Mouse (Mus musculus): ENCODE results near the gene Rap1a. TPM values are rescaled to one million over a fixed set of nuclear protein-coding genes. Genes with fewer than 3 reads are reported as not detected.

Rap1a gene
- total and polyA plus RNA-seq, 3 experiments, result 17.7 to 121 (median 97.7) TPM

DNA sequence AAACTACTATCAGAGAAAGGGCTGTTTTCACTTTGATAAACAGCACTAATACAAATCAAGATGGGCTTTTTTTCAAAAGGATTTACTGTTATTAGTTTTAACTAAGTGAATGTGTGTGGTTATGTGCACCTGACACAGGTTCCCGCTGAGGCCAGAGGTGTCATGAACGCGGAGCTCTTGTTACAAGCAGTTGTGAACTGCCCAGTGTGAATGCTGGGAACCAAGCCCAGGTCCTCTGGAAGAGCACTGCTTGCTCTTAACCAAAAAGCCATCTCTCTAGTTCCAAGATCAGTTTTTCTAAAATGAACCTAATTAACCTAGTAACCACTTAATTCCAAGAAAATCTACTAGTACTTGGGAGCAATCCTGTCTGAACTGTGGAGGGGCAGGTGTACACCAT lies 23.1 kb downstream of the Rap1a start:
- Histone ChIP-seq H3K27me3 (ENCODE audit: insufficient read depth, low read length) (no peaks in the 10 kb centered on the region), H3K36me3 (replicated peaks) (peaks cover 15% of the 10 kb centered on the region), H3K4me1 (ENCODE audit: insufficient read depth, low read depth, low read length) (peaks cover 21% of the 10 kb centered on the region), H3K9me3 (replicated peaks) (no peaks in the 10 kb centered on the region), H3K4me3 (ENCODE audit: low read depth, low read length) (no peak overlapping the region)
- DNase-seq (ENCODE audit: low spot score) (no peak), ATAC-seq (ENCODE audit: extremely low read depth, insufficient number of reproducible peaks, low FRiP score, poor library complexity, severe bottlenecking) (no peak)
- TF ChIP-seq GATA1 (IDR thresholded peaks at IDR 0.05; ENCODE audit: borderline replicate concordance, low read length) (no peak), POLR2AphosphoS5 (IDR thresholded peaks at IDR 0.05; ENCODE audit: insufficient replicate concordance, low read depth, low read length) (no peak), GATA2 (IDR thresholded peaks at IDR 0.05; ENCODE audit: borderline replicate concordance, low read depth, low read length) (no peak), TAL1 (conservative IDR thresholded peaks at IDR 0.05; ENCODE audit: low read depth, low read length) (no peak), CTCF (IDR thresholded peaks at IDR 0.05; ENCODE audit: low read depth, low read length) (no peak)

DNA sequence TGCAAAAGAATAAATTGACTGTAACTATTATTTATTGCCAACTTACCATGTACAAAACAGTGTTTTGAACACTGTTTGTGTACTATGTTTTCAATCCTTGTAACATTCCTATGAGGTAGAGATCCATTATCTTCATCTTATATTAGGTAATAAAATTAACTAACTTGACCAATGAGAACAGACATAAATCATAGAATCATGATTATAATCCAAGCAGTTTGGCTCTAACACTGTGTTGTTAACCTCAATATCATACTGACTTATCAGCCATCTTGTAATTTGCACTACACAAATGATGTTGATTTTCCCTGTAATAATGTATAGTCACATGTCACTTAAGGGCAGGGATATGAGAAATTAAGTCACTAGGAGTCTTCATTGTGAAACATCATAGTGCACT lies 26.6 kb downstream of the Rap1a start:
- TF ChIP-seq TAL1 (conservative IDR thresholded peaks at IDR 0.05; ENCODE audit: low read depth, low read length) (no peak), POLR2AphosphoS5 (IDR thresholded peaks at IDR 0.05; ENCODE audit: insufficient replicate concordance, low read depth, low read length) (no peak), GATA1 (IDR thresholded peaks at IDR 0.05; ENCODE audit: borderline replicate concordance, low read length) (no peak), CTCF (IDR thresholded peaks at IDR 0.05; ENCODE audit: low read depth, low read length) (no peak), GATA2 (IDR thresholded peaks at IDR 0.05; ENCODE audit: borderline replicate concordance, low read depth, low read length) (no peak)
- Histone ChIP-seq H3K4me3 (ENCODE audit: low read depth, low read length) (no peak overlapping the region), H3K4me1 (ENCODE audit: insufficient read depth, low read depth, low read length) (peaks cover 31% of the 10 kb centered on the region), H3K9me3 (replicated peaks) (no peaks in the 10 kb centered on the region), H3K27me3 (ENCODE audit: insufficient read depth, low read length) (no peaks in the 10 kb centered on the region), H3K36me3 (replicated peaks) (peaks cover 17% of the 10 kb centered on the region)
- ATAC-seq (ENCODE audit: extremely low read depth, insufficient number of reproducible peaks, low FRiP score, poor library complexity, severe bottlenecking), result no peak
- no peak for DNase-seq (ENCODE audit: low spot score)

- Histone ChIP-seq H3K9me3 (replicated peaks) (no peaks in the 10 kb centered on the region), H3K4me3 (ENCODE audit: low read depth, low read length) (no peak overlapping the region), H3K27me3 (ENCODE audit: insufficient read depth, low read length) (no peaks in the 10 kb centered on the region), H3K4me1 (ENCODE audit: insufficient read depth, low read depth, low read length) (peaks cover 39% of the 10 kb centered on the region), H3K36me3 (replicated peaks) (peaks cover 12% of the 10 kb centered on the region)
- no peak for ATAC-seq (ENCODE audit: extremely low read depth, insufficient number of reproducible peaks, low FRiP score, poor library complexity, severe bottlenecking)
- no peak for DNase-seq (ENCODE audit: low spot score)
- peak; percentile 19; the same call in 1 of the 2 replicates for TF ChIP-seq CTCF (IDR thresholded peaks at IDR 0.05; ENCODE audit: low read depth, low read length)
- no peak for TF ChIP-seq GATA2 (IDR thresholded peaks at IDR 0.05; ENCODE audit: borderline replicate concordance, low read depth, low read length)
Measured at GRCm38 (mm10) chr3:105771534-105771933, 29.6 kb downstream of the Rap1a start.

- no peak for DNase-seq (ENCODE audit: low spot score)
- Histone ChIP-seq H3K9me3 (replicated peaks) (no peaks in the 10 kb centered on the region), H3K4me3 (ENCODE audit: low read depth, low read length) (no peak overlapping the region), H3K4me1 (ENCODE audit: insufficient read depth, low read depth, low read length) (peaks cover 40% of the 10 kb centered on the region), H3K36me3 (replicated peaks) (peaks cover 12% of the 10 kb centered on the region), H3K27me3 (ENCODE audit: insufficient read depth, low read length) (no peaks in the 10 kb centered on the region)
- no peak for ATAC-seq (ENCODE audit: extremely low read depth, insufficient number of reproducible peaks, low FRiP score, poor library complexity, severe bottlenecking)
- TF ChIP-seq GATA2 (IDR thresholded peaks at IDR 0.05; ENCODE audit: borderline replicate concordance, low read depth, low read length) (no peak), CTCF (IDR thresholded peaks at IDR 0.05; ENCODE audit: low read depth, low read length) (no peak), GATA1 (IDR thresholded peaks at IDR 0.05; ENCODE audit: borderline replicate concordance, low read length) (no peak), TAL1 (conservative IDR thresholded peaks at IDR 0.05; ENCODE audit: low read depth, low read length) (no peak), POLR2AphosphoS5 (IDR thresholded peaks at IDR 0.05; ENCODE audit: insufficient replicate concordance, low read depth, low read length) (no peak)
Measured at GRCm38 (mm10) chr3:105770836-105771235, 30.3 kb downstream of the Rap1a start.

DNA sequence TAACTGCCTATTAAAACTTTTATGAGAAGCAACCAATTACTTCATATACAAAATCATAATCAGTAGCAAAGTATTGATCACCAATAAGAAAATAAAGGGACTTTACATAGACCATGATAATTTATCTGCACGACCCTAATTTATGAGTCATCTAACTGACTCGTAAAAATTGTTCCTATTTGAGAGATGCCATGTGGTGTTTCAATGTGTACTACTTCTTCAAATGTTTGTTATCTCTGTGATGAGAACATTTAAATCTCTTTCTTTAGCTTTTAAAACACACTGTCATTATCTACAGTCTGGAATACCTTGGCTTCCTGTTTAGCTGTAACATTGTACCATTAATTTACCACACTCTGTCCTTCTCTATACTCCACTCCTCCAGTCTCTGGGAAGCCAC lies 31.8 kb downstream of the Rap1a start:
- Histone ChIP-seq H3K36me3 (replicated peaks) (peaks cover 9% of the 10 kb centered on the region), H3K4me3 (ENCODE audit: low read depth, low read length) (no peak overlapping the region), H3K27me3 (ENCODE audit: insufficient read depth, low read length) (no peaks in the 10 kb centered on the region), H3K4me1 (ENCODE audit: insufficient read depth, low read depth, low read length) (peaks cover 40% of the 10 kb centered on the region), H3K9me3 (replicated peaks) (no peaks in the 10 kb centered on the region)
- DNase-seq (ENCODE audit: low spot score), result no peak
- ATAC-seq (ENCODE audit: extremely low read depth, insufficient number of reproducible peaks, low FRiP score, poor library complexity, severe bottlenecking), result peak; percentile 23; the same call in 1 of the 2 replicates
- TF ChIP-seq CTCF (IDR thresholded peaks at IDR 0.05; ENCODE audit: low read depth, low read length), result no peak
- no peak for TF ChIP-seq GATA1 (IDR thresholded peaks at IDR 0.05; ENCODE audit: borderline replicate concordance, low read length)
- TF ChIP-seq TAL1 (conservative IDR thresholded peaks at IDR 0.05; ENCODE audit: low read depth, low read length), result no peak
- no peak for TF ChIP-seq POLR2AphosphoS5 (IDR thresholded peaks at IDR 0.05; ENCODE audit: insufficient replicate concordance, low read depth, low read length)

DNA sequence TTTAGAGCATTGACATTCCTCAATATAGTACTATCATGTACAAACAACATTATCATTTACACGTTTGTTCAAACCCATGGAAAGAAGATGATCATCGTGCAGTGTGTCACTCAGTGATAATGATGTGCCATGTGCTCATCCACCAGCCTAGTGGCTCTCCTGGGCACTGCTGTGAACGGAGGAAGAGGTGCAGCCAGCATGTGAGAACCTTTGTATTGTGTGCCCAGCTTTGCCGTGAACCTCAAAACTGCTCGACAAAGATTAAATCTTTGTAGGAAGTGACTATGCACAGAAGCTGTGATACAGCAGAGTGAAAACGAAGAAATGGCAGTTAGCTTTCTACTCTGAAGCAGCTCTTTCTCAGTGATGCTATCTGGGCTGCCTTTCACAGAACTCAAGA lies 32.6 kb downstream of the Rap1a start:
- peaks cover 9% of the 10 kb centered on the region for H3K36me3 ChIP-seq (replicated peaks)
- DNase-seq (ENCODE audit: low spot score) (no peak), ATAC-seq (ENCODE audit: extremely low read depth, insufficient number of reproducible peaks, low FRiP score, poor library complexity, severe bottlenecking) (peak; percentile 87)
- no peaks in the 10 kb centered on the region for H3K27me3 ChIP-seq (ENCODE audit: insufficient read depth, low read length)
- peaks cover 45% of the 10 kb centered on the region for H3K4me1 ChIP-seq (ENCODE audit: insufficient read depth, low read depth, low read length)
- H3K9me3 ChIP-seq (replicated peaks), result no peaks in the 10 kb centered on the region
- TF ChIP-seq CTCF (IDR thresholded peaks at IDR 0.05; ENCODE audit: low read depth, low read length) (no peak), GATA2 (IDR thresholded peaks at IDR 0.05; ENCODE audit: borderline replicate concordance, low read depth, low read length) (no peak), GATA1 (IDR thresholded peaks at IDR 0.05; ENCODE audit: borderline replicate concordance, low read length) (no peak), POLR2AphosphoS5 (IDR thresholded peaks at IDR 0.05; ENCODE audit: insufficient replicate concordance, low read depth, low read length) (no peak), TAL1 (conservative IDR thresholded peaks at IDR 0.05; ENCODE audit: low read depth, low read length) (no peak)
- no peak overlapping the region for H3K4me3 ChIP-seq (ENCODE audit: low read depth, low read length)
